Mouse (Mus musculus) ovary, postnatal 14 days (tissue): ENCODE results near the gene Grm8.
"Not testable (repeated sequence)": the region's sequence is repeated elsewhere in the genome, so short reads cannot be mapped to it uniquely, and the experiment has no call there.

Source experiments
- DNase-seq: peaks from one replicate; pipeline ENCODE4 v3.0.0; 2022; ENCODE audit warnings: low spot score

Gene Grm8

DNA sequence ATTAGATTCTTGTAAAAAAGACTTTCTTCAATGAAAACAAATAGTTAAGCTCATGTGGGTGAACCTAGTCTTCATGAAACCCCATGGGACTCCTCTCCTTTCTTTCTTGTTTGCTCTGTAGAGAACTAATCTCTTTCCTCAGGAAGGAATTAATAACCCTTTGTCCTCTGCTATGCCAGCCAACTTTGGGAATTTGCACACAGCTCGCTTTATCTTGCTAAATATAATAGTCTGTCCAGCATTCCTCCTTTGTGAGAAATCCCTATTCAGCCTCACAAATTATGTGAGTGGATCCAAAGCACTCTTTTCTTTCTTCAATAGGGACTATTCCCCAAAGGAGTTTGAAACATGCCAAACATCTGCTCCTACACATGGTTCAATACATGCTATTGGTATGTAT is 285.3 kb downstream of the Grm8 start:
- no peak for DNase-seq

DNA sequence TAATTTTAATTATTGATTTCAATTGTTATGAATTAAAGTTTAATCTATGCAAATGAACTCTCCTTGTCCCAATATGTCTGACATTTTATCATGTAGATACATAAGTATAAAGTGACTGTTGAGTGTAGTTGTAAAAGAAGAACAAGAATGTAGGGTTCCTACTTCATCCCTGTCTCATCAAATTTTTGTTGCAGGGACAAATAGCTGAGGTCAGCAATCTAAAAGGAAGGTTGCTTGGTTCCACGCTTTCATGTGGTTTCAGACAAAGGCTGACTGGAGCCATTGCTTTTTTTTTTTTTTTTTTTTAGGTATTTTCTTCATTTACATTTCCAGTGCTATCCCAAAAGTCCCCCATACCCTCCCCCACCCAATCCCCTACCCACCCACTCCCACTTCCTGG is 298.8 kb downstream of the Grm8 start:
- no peak for DNase-seq

DNA sequence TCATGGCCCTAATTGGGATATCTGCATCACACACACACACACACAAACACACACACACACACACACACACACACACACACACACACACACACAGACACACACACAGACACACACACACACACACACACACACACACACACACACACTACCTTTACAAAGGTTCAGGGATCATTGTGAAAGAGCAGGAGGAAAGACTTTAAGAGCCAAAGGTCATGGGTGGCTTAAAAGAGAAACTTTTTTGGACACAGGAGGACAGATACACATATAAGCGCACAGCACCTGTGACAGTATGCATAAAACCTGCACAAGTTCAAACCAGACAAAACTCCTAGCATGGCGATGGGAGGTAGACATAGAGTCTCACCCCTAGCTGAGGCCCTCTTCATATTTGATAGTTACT is 315.2 kb downstream of the Grm8 start:
- not testable (repeated sequence) for DNase-seq

DNA sequence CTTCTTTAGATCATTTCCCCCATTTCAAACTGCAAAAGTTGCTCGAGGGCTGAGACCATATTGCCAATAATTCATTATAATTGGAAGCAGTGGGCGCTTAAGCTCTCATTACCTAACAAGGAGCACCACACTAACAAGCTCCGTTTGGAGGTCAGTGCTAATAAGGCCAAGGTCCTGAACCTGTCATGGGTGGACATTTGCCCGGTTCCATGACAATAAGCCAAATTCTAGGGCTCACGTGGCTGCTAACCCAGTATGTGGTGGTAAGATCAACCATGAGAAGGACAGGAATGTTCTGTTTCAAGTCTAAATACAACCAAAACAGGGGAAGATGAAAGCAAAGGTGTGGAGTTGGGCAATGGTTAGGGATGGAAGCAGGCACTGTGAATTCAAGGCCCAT is 322.2 kb downstream of the Grm8 start:
- no peak for DNase-seq

DNA sequence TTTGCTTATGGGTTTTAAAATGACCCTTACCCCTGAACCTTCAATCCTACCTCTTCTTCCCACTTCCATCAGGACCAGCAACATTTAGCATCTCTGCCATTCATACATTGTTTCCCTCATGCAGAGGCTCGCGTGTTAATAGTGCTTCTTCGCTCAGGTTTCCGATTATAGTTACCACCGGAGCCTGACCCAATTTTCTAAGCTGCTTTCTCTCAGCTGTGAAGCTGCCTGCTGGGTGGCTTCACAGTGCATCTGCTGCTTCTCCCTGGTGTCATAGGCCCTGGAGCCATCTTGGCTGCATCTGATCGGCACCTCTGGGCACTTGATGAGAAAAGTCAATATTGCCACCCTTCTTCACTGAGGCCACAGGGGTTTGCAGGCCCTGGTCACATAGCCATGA is 325.0 kb downstream of the Grm8 start:
- DNase-seq = no peak

DNA sequence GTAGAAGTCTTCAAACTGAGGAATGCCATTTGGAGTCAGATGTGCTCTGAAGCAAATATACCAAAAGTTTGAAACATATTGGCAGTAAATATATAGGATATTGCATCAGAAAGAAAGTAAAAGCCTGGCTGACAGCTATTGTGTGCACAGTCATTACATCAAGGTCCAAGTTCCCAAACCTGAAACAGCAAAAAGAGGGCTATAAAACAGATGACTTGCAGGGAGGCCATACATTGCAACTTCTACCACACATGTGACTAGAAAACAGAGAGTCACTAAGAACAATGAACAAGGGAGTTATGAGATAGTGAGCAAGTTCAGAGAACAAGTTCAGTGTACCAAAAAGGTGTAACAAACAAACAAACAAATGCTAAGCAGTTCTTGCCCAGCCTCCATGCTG is 328.2 kb downstream of the Grm8 start:
- DNase-seq = no peak

DNA sequence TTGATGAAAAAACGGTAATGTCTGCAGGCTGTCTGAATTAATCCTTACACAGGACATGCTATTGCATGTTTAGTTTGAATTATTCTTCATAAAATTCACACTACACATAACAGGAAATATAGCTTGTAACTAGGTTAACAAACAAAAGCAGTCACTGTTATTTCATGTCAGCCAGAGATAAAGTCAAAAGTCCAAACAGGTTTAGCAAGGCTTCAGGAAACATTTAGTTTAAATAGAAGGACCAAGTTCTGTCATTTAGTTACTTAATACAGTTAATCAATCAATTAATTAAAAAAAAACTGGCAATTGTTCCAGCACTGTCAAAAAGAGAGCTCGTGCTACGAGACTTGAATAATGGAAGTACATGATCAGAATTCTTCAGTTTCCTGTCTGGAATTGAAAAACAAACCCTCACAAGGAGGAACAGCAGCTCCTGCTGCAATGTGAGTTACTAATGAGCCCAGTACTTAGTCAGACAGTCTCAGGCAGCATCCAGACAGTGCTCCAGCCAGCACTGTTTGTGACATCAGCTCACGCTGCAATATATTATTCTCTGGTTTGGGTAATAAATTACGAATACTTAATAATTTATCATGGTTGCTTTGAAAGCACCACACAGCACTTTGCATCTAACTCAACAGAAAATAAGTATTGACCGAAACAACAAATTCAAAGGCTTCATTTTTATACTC is 334.0 kb downstream of the Grm8 start:
- DNase-seq = no peak

DNA sequence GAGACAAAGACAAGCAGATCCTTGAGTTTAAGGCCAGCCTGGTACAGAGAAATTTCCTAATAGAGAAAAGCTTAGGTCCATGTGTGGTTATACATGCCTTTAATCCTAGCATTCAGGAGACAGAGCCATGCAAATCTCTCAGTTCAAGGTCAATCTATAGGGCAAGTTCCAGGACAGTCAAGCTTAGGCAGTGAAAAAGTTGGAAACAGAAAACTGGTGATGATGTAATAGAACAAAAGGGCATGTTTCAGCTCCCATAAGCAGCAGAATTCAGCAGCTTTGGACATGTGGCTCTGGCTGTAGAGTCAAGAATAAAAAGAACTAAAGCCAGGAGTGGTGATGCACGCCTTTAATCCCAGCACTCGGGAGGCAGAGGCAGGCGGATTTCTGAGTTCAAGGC is 336.2 kb downstream of the Grm8 start:
- no peak for DNase-seq

DNA sequence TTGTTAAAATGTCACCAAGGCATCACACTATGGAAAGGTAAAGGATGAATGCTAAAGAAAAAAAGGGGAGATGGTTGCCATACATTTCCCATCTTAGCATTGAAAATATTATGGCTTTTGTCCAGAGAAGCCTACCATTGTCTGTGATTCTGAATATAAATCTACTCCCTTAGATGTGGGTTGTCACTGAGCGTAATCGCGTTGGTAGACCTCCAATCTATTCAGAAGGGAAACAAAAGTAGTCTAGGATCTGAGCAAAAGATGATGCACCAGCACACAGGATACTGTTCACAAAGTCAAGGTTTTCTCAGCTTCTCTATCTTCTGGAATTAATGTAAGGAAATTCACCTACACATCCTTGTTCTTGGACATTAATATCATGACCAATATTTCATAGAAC is 345.4 kb downstream of the Grm8 start:
- no peak for DNase-seq

DNA sequence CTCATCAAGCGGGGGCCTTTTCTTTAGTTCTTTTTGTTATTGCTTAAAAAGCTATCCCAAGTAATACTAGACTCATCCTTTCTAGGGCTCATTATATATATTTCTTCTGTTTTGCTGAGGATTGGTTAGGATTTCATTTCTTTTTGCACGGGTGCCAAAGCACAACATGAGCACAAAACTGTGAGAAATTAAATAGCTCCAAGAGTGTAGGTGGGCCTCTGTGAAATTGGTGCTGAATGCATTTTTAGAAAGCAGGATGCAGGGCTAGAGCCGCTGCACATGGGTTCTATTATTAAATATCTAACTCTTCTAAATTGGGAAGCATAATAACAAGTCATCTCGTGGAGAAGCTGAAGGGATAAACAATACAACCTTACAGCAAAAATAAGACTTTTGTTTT is 345.8 kb downstream of the Grm8 start:
- no peak for DNase-seq

DNA sequence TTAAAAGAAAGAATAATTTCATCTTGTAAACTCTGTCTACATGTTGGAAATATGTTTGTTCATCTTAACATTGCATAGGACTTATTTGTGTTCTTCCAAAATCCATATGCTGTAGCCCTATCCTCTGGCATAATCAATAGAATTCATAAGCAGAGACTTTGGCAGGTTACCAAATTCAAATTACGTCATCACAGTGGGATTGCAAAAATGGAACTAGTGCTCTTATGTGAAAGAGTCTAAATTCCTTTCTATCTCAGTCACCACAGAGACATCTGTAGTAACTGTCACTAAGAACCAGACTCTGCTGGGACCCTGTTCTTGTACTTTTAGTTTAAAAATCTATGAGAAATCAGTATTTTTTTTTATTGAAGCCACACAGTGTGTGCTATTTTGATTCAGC is 352.7 kb downstream of the Grm8 start:
- no peak for DNase-seq

DNA sequence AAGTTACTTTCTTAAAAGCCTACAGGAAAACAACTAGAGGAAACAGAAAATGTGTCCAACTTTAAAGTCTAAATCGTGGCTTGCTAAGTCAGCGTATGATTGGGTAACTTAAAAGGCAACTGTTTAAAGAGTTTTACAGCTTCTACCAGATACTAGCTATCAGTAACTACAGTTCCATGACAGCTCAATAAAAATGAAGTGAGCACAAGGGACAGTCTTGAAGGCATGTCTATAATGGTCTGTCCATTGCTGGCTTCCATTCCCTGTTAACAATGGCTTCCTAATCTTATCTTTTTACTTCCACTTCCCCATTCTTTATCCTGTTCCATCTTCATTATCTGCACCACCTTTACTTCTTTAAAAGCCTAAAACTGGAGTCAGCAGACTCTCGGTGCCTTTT is 353.6 kb downstream of the Grm8 start:
- DNase-seq = no peak

DNA sequence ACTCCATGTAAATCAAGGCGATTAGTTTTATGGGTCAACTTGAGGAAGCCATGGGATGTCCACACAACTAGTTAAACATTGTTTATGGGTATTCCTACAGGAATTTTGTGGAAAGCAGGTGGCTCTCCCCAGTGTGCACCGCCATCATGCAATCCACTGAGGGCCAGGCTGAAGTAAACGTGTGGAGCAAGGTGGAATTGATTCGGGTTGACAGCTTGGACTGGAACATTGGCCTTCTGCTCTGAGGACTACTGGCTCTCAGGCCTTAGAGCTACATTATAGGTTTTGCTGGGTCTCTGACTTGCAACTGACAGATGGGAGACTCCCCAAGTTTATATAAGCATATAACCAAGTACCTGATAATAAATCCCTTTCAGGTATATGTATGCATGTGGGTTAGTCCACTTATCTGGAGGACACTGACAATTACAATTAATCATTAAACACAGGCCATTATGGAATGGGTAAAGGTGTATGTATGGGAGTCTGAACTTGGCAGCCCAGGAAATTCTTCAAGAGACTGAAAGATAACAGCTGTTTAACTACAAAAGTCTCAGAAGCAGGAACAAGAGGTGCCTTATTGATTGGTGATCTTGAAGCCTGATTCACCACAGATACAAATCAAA is 359.2 kb downstream of the Grm8 start:
- DNase-seq = no peak

DNA sequence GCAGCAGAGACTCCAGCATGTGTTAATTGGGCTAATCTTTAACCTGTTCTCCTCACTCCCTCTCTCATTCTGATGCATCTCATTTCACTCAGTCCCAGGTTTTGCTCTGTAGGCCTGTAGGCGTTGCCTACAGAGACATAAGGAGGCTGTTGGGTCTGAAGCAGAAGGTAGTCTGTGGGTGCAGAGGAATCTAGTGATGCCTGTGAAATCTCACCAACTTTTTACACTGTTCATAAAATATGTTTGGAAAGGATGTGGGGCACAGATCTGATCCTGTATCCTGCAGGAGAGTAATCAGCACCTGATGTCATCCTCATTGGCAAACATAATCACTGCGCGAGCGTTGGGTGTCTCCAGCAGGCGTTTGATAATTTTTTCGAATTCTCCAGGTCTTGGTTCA is 372.9 kb downstream of the Grm8 start:
- DNase-seq = no peak

DNA sequence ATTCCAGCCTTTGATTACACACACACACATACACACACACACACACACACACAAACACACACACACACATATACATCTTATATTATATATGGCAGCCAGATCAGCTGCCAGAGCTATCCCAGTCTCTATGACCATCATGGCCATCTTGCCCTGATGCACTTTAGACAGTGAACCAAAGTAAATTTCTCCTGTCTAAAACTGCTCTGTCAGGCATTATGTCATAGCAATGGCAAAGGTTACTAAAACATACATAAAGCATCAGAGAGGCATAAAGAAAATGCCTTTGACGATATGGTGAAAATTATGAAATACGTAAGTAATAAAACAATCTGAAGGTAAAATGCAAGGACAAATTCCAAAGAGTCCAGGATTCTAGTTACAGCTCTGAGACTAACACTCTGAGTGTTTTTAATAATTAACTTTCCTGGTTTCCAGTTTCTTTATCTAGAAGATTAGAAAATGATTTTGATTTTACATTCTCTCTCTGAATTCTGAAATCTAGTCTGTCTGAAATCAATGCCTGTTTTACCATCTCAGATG is 381.6 kb downstream of the Grm8 start:
- no peak for DNase-seq

DNA sequence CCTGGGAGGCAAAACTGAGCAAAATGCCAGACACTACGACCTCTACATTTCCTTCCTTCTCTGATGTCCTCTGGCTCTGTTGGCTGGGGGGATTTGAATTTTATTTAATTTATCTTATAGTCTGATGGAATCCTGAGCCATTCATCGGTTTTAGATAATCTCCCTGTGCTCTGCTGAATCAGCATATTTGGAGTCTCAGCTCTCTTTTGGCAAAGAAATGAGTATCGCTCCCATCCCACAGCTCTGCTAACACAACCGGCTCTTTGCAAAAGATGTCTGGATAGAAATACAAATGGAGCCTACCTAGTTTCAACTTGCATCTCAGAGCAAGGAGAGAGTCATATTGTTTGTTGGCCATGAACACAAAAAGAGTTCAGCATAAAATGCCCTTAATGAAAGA is 388.5 kb downstream of the Grm8 start:
- no peak for DNase-seq

DNA sequence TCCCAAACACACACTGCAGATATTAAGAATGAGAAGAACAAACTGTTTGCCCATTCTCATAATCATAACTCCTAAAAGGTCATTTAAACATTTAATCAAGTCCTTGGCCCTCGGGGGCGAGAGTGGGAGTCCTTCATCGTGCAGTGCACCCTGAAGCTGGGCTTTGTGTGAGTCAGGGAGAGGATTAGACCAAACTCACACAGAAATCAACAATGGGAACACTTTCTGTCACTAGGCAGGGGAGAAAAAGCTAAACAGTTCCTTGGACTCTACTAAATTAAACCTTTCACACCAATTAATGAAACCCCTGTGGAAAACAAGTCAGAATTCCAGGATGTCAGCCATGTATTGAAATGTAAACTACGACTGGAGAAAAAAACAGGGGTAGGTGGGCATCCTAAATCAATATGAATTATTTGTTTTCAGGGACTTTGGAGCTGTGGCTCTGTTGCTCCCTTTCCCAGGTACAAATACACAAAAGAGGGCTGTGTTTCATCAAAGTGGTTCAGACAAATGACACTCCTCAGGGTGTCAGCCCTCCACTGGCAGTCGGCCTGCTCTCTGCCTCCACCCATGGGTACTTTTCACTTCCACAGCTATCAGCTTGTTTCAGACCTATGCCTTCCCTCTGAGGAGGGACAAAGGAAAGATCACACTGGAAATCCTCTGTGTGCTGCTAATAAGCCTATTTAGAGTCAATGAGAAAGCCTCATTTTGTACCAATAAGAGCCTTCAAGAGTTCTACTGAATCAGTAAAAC is 389.1 kb downstream of the Grm8 start:
- no peak for DNase-seq

DNA sequence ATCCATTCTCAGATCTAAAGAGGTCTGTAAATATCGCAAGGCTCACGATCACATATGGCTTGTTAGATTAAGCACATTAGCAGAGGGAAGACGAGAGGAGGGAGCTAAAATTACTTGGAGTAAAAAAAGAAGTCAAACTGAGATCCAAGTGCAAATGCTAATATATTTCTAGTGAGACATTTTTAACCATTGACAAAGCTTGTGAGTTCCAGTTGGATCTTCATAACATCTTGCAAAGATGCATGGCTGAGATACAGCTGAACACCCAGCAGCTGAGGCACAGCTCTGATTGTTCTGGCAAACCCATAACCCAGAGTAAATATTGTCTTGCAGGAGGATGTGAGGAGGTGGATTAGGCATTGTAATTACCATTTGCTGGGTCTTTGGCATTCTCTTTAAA is 445.6 kb downstream of the Grm8 start:
- no peak for DNase-seq

DNA sequence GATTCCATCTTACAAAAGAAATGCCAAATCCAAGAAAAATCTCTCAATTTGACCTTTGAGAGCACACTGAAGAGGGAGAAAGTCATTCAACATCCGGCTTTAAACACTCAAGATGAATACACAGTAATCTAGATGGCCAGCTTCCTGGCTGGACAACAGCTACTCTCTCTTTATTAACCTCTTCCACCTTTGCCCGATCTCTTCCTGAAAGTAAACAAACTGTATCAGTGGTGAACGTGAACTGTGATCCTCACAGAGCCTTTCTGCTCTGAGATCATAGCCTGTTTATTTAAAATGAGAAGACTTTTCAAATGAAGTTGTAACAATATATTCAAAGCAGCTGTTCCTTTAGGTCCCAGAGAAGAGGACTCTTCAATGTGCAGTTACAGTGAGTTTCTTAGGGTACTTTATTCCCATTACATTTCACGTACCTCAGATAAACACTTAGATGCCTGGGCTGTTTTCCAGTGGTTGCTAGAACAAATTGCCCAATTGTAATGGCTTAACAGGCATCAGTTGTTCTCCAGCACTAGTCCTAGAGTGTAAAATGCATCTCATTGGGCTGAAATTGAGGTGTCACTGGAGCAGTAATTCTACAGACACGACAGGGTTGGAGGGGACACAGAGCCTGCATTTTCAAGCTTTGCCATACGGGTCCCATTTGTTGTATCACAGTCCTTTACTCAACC is 473.1 kb downstream of the Grm8 start:
- no peak for DNase-seq

DNA sequence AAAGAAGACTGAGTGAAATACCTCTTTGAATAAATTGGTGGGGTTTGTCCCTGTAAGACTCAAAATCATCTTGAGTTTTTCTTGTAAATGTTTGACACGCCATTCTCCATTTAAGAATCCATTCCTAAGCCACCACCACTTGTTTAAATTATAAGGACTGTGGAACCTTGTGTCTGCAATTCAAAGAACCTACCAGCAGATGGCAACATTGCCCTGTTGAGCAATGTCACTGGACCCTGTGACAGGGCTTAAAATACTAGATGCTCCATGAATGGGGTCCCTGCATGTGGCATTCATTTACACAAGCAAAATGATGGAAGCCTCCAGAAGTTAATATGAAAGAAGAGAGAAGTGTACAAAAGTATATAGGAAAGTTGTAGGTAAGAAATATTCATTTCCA is 477.5 kb downstream of the Grm8 start:
- peak; percentile 34 for DNase-seq

DNA sequence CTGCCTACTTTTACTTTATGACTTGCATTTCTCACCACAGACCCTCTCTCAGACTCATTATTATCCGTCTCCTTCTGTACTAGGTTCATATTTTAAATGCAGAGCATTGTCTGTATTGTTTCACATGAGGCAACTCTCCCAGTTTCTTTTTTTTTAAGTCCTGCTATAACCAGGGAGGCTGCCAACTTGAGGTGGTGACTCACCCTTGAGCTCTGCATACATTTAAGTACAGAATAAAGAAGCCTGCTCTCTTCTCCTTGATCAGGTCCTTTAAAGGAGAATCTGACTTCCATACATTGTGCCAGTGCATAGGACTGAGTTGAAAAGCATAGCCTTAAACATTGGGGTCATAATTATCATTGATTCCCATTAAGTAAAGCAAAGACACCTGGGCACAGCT is 488.5 kb downstream of the Grm8 start:
- DNase-seq = no peak

DNA sequence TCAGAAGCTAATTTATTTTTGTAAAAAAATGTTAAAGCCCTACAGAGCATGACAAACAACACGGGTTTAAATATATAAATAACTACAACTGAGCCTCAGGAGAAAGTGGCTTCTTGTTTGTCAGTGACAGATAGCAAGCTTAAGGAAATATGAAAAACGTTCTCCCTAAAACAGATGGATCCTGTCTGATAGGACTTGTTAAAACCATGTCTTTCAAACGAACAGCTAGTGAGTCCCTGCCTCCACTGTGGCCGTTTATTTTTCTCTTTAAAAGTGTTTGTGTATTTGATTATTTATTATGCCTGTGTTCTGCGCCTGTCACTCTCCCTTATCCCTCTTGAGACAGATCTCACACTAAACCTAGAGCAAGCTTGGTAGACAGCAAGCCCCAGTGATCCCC is 489.9 kb downstream of the Grm8 start:
- DNase-seq = no peak

DNA sequence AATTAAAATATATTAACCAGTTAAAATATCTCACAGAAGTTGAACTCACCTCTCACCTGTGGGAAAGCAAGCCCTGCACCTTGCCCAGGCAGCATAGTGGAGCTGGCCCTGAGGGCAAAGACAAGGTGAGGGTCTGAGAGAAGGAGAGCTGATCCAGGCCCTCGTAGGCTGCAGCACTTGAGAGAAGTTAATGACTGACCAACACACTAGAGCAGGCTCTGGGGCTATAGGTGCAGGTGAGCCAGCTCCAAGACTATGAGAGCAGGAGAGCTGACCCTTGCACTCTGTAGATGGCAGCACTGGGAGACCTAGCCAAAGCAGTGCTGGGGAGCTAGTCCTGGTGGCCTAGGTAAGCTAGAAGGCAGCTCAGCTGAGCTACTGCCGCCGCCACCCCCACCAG is 499.1 kb downstream of the Grm8 start:
- DNase-seq = no peak
